Mouse (Mus musculus): ENCODE measurements around the gene Dock10.

Gene Dock10

DNA sequence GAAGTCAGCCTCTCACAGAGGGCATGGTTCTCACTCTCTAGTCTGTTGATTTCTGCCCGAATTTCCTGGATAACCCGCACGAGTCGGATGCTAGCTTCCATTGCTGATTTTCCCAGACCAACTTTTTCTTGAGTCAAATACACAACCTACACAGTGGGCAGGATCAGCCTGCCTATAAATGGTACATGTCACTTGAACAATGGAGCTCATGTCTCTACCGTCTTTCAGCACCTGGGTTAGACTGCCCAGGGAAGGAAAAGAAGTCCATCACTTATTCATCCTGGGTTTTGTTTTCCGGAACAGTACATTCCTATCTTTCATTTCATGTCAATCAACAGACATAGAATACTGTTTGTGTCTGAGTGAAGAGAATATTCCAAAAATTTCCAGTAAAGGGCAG, 297.0 kb downstream of the Dock10 start, which contains the start of gene Gm45261:
TSS of gene Gm45261 (minus strand) at position 101 of the 400 bp plus-strand sequence.
- no peak for DNase-seq (ENCODE audit: low read depth, low spot score)

DNA sequence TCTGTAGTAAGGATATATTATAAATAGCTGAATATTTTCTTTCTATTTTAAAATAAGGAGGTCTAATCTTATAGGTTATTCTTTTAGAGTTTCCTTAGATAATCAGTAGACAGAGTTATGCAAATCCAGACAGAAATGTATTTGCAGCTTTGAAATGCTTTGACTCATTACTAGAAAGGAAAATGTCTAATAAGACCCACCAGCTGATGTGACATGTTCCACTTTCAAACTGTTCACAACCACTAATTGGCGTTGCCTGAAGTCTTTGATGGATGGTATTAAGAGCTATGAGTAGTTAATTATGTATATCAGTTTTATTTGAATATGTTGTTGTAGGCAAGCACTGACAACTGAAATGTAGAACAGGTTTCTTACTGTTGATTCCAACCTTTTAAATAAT, 298.4 kb downstream of the Dock10 start:
- no peak for DNase-seq (ENCODE audit: low read depth, low spot score)

DNA sequence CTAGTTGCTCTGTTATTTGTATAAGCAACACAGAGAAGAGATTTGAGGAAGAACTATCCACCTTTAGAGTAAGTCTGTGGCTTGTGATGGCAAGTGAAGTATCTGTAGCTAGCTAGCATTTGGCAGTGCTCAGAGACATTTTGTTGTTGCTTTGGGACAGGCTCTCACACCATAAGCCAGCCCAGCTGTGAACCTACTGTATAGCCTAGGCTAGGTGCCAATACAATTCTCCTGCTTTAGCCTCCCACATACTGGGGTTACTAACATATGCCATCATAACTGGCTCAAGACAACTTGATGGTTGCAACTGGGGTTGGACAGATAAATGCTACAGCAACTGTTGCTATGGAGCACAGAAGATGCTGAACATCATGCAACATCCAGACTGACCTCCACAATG, 298.9 kb downstream of the Dock10 start:
- DNase-seq (ENCODE audit: low read depth, low spot score) = no peak

DNA sequence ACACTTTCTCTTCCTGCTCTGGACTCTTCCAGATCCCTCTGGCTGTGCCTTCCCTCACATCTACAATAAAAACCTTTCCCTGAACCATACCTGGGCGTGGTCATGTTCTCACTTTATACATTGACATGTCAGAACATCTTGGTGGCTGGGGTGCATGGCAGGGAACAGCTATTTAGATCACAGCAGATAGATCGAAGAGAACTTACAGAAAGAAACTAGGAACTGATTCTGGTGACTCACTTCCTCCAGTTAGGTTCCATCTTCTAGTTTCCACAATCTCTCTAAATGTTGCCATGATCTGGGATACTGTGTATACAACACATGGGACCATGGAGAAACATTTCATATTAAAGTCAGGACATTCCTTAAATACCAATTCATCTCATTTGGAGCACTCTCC, 304.4 kb downstream of the Dock10 start:
- no peak for DNase-seq (ENCODE audit: low read depth, low spot score)

DNA sequence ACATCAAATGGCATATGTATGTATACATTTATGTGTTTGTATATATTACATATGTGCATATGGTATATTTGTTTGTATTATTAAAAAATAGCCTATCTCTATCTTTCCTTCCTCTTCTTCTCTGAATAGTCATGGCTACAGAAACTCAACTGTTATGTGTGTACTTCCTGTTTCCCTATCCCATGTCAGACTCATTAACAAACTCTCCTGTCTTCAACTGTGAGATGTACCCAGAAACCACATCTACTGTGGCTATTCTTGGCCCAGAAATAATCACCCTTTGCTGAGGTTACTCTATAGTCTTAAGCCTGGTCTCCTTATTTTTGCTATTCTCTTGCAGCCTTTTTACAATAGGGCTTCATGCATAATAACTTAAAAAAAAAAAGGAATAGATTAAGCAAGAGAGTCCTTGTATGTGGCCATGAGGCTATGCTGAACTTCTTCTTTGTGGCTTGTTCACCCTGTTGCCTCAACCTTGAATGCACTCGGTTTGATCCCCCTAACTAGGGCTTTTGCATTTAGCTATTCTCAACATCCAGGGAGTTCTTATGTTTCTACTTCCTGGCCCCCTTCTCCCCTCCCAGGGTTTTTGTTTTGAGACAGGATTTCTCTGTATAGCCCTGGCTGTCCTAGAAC, 306.3 kb downstream of the Dock10 start:
- no peak for DNase-seq (ENCODE audit: low read depth, low spot score)

Data from c-Kit-negative CD71-positive TER-119-positive erythroid progenitor cells, embryonic 14.5 days (primary cell).